Mouse (Mus musculus) urinary bladder, postnatal 14 days (tissue): ENCODE measurements around the gene Fcrla.

Experiments used
- DNase-seq: peaks from one replicate; pipeline ENCODE4 v3.0.0; 2021; ENCODE audit warnings: low spot score

The Fcrla gene

GRCm38 (mm10) chr1:170928467-170928866 lies 1.1 kb upstream of the Fcrla start:
- DNase-seq: no peak

- no peak for DNase-seq
These were observed 442 bp downstream of the Fcrla start for GRCm38 (mm10) chr1:170926941-170927340.

- DNase-seq: no peak
These were observed 2.9 kb downstream of the Fcrla start for GRCm38 (mm10) chr1:170924485-170924884.

- DNase-seq: no peak
These were observed 8.1 kb downstream of the Fcrla start for GRCm38 (mm10) chr1:170919308-170919707.

GRCm38 (mm10) chr1:170915657-170916056 lies 11.7 kb downstream of the Fcrla start:
- DNase-seq: no peak

- DNase-seq: no peak
These were observed 14.3 kb downstream of the Fcrla start, which contains the start of gene Fcrlb for GRCm38 (mm10) chr1:170912891-170913615. Gene Fcrlb (minus strand): TSS chr1:170912941.

- DNase-seq: no peak
These were observed 15.3 kb downstream of the Fcrla start for GRCm38 (mm10) chr1:170911907-170912660.

- no peak for DNase-seq
These were observed 19.0 kb downstream of the Fcrla start for GRCm38 (mm10) chr1:170908341-170908740.

- DNase-seq: peak; percentile 21
These were observed 19.8 kb downstream of the Fcrla start for GRCm38 (mm10) chr1:170907456-170908191.

- DNase-seq: no peak
These were observed 20.3 kb downstream of the Fcrla start for GRCm38 (mm10) chr1:170907111-170907455.

GRCm38 (mm10) chr1:170903485-170903884 lies 23.9 kb downstream of the Fcrla start:
- no peak for DNase-seq

GRCm38 (mm10) chr1:170901536-170902238 lies 25.7 kb downstream of the Fcrla start:
- peak; percentile 84 for DNase-seq

GRCm38 (mm10) chr1:170900799-170901467 lies 26.4 kb downstream of the Fcrla start:
- peak; percentile 42 for DNase-seq

- DNase-seq: no peak
These were observed 28.8 kb downstream of the Fcrla start for GRCm38 (mm10) chr1:170898413-170899075.

GRCm38 (mm10) chr1:170896651-170897281 lies 30.6 kb downstream of the Fcrla start:
- DNase-seq: no peak

GRCm38 (mm10) chr1:170894603-170895602 lies 32.5 kb downstream of the Fcrla start:
- DNase-seq: no peak

- no peak for DNase-seq
These were observed 35.1 kb downstream of the Fcrla start for GRCm38 (mm10) chr1:170892279-170892678.

GRCm38 (mm10) chr1:170891646-170892045 lies 35.7 kb downstream of the Fcrla start:
- no peak for DNase-seq

- DNase-seq: no peak
These were observed 38.1 kb downstream of the Fcrla start for GRCm38 (mm10) chr1:170889310-170889709.
